Mouse (Mus musculus) neutrophil, adult 5-6 weeks (primary cell): ENCODE data around the gene Dmrtb1. TPM values are rescaled to one million over a fixed set of nuclear protein-coding genes. Genes with fewer than 3 reads are reported as not detected.

Experiments used
- ATAC-seq: fragments of 151-379, 151-347 bp; 2 replicates; pipeline ENCODE4 v1.8.0; 2017; ENCODE audit warnings: mild to moderate bottlenecking, moderate TSS enrichment; ENCODE audit not compliant: insufficient number of reproducible peaks, poor library complexity, low FRiP score, severe bottlenecking; ENCODE audit errors: extremely low read depth
- total RNA-seq: library from RNA; stranded (forward); fragments of 200-1000 nt; gene quantifications from 2 replicates; pipeline ENCODE4 v1.2.3, GENCODE M21; 2017

The Dmrtb1 gene
- total RNA-seq, result 0.47 TPM in 1 of 2 replicates, not detected in the other

- no peak for ATAC-seq
These were observed at the start of gene Dmrtb1 for GRCm38 (mm10) chr4:107684130-107684529. Gene Dmrtb1, minus strand, starts transcription at chr4:107684230.

GRCm38 (mm10) chr4:107733603-107734002 lies 49.6 kb upstream of the Dmrtb1 start:
- no peak for ATAC-seq

- ATAC-seq, result no peak
These were observed 48.6 kb upstream of the Dmrtb1 start for GRCm38 (mm10) chr4:107732624-107733023.

- ATAC-seq, result no peak
These were observed 48.2 kb upstream of the Dmrtb1 start for GRCm38 (mm10) chr4:107732182-107732581.

GRCm38 (mm10) chr4:107731088-107731465 lies 47.0 kb upstream of the Dmrtb1 start:
- ATAC-seq, result no peak

- no peak for ATAC-seq
These were observed 46.5 kb upstream of the Dmrtb1 start for GRCm38 (mm10) chr4:107730391-107731087.

GRCm38 (mm10) chr4:107725432-107725831 lies 41.4 kb upstream of the Dmrtb1 start:
- no peak for ATAC-seq

GRCm38 (mm10) chr4:107720043-107720830 lies 36.2 kb upstream of the Dmrtb1 start:
- no peak for ATAC-seq

- no peak for ATAC-seq
These were observed 35.1 kb upstream of the Dmrtb1 start for GRCm38 (mm10) chr4:107719161-107719560.

- ATAC-seq, result no peak
These were observed 34.7 kb upstream of the Dmrtb1 start for GRCm38 (mm10) chr4:107718720-107719119.

GRCm38 (mm10) chr4:107717718-107718313 lies 33.8 kb upstream of the Dmrtb1 start:
- no peak for ATAC-seq

GRCm38 (mm10) chr4:107716754-107717299 lies 32.8 kb upstream of the Dmrtb1 start:
- ATAC-seq, result no peak

GRCm38 (mm10) chr4:107706884-107707283 lies 22.9 kb upstream of the Dmrtb1 start:
- ATAC-seq, result no peak

- no peak for ATAC-seq
These were observed 20.2 kb upstream of the Dmrtb1 start for GRCm38 (mm10) chr4:107704185-107704584.

GRCm38 (mm10) chr4:107701679-107702078 lies 17.6 kb upstream of the Dmrtb1 start:
- ATAC-seq, result no peak

- ATAC-seq, result no peak
These were observed 17.1 kb upstream of the Dmrtb1 start for GRCm38 (mm10) chr4:107701116-107701515.

- no peak for ATAC-seq
These were observed 15.2 kb upstream of the Dmrtb1 start for GRCm38 (mm10) chr4:107699271-107699670.

GRCm38 (mm10) chr4:107693816-107694215 lies 9.8 kb upstream of the Dmrtb1 start:
- ATAC-seq, result no peak

- no peak for ATAC-seq
These were observed 4.2 kb upstream of the Dmrtb1 start for GRCm38 (mm10) chr4:107688213-107688612.

GRCm38 (mm10) chr4:107687127-107687526 lies 3.1 kb upstream of the Dmrtb1 start:
- ATAC-seq, result no peak
